Mouse (Mus musculus) hindbrain, embryonic 14.5 days (tissue): Measurements from ENCODE around the gene Lzts2. TPM values are rescaled to one million over a fixed set of nuclear protein-coding genes. Genes with fewer than 3 reads are reported as not detected.

Experiments used
- polyA plus RNA-seq: library from polyadenylated mRNA; unstranded; fragments of >200 nt; fragmentation: Nextera tagmentation; extraction: Ambion mirVana; gene quantifications from 2 replicates; pipeline ENCODE4 v1.2.1, GENCODE M21; 2014

The Lzts2 gene
- polyA plus RNA-seq, 1 experiment from 2014 or later: 18.8 TPM

Other genes with a start within 250 kb of the Lzts2 start
- gene Slf2, start 83.3 kb upstream of the Lzts2 start, polyA plus RNA-seq: 33.1 and 34.8 TPM in 2 replicates
- gene Sema4g, start 25.3 kb upstream of the Lzts2 start, polyA plus RNA-seq: 19.4 and 19.5 TPM in 2 replicates
- gene Twnk, start 8.8 kb upstream of the Lzts2 start, polyA plus RNA-seq: 7.1 and 9.4 TPM in 2 replicates
- 75.8 and 85.4 TPM in 2 replicates for gene Mrpl43, start 8.0 kb upstream of the Lzts2 start, polyA plus RNA-seq
- gene Pdzd7, start 31.3 kb downstream of the Lzts2 start, polyA plus RNA-seq: 2.5 and 2.9 TPM in 2 replicates
- gene Sfxn3, start 33.1 kb downstream of the Lzts2 start, polyA plus RNA-seq: 67.8 and 77.0 TPM in 2 replicates
- 2.5 and 4.9 TPM in 2 replicates for gene Kazald1, start 60.8 kb downstream of the Lzts2 start, polyA plus RNA-seq
- gene Tlx1, start 136.3 kb downstream of the Lzts2 start, polyA plus RNA-seq: 1.7 and 3.4 TPM in 2 replicates
- gene Lbx1, start 221.4 kb downstream of the Lzts2 start, polyA plus RNA-seq: 18.5 and 20.4 TPM in 2 replicates